Mouse (Mus musculus) mesoderm, embryonic 11.5 days (tissue): ENCODE data around the gene Wdsub1.
"Not testable (repeated sequence)": the region's sequence is repeated elsewhere in the genome, so short reads cannot be mapped to it uniquely, and the experiment has no call there.

Experiments
- DNase-seq: peaks from one replicate; pipeline ENCODE4 v3.0.0-alpha.2; 2012; ENCODE audit warnings: low read depth, low spot score

Wdsub1 gene

DNA sequence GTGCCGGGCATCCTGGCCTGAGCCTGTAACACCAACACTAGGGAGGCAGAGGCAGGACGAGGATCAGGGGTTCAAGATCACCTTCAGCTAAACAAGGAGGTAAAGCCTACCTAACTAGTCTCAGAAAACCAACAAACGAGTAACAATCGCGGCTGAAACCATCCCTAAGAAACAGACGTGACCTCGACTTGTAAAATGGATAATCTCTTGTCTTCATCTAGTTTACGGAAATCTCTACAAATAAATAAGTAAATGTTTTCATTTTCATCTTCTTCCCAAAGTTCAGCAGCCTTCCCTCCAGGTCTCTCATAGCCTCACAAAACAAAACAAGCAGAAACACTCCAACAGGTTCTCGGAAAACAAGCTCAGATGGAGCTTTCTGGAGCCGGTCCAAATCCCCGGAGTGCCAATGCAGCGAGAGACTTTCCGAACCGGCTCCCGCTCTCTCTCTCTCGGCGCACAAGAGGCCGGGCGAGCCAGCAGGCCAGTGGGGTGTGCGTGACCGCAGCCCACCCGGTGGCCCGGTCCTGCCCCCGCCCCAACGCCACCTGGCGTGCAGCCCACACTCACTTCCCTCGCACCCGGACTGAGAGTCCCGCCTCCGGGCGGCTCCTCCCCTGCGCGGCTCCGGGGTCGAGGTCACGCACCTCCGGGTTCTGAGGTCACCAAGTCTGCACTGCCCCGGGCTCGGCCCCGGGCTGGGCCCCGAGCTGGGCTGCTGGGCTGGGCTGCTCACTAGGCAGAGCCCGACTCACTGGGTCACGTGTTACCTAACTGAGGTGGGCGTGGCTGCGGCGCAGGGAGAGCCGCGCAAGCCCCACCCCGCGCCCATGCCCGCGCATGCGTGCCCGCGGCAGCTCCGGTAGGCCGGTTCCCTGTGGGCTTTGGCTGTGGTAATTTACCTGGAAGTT is at the start of gene Wdsub1:
Wdsub1 (minus strand) TSS at position 761 of the 911 bp plus-strand sequence.
- DNase-seq: peak; percentile 93

DNA sequence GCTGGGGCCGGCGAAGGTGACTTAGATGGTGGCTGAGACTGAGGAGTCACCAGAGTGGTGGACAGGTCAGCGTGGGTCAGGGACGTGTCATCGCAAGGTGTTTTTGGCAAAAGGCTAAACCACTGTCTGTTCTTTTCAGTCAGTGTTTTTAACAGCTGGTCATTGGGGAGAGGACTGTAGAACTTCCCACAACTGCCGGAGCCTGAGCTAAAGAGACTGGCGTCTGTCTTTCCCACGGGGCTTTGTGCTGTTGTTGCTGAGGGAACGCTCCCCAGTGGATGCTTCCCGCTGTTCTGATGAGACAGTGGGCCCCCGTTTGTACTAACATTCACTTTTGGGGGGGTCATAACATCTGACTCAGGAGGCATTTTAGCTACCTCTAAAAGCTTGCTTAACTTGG is 31.2 kb upstream of the Wdsub1 start:
- DNase-seq: no peak

DNA sequence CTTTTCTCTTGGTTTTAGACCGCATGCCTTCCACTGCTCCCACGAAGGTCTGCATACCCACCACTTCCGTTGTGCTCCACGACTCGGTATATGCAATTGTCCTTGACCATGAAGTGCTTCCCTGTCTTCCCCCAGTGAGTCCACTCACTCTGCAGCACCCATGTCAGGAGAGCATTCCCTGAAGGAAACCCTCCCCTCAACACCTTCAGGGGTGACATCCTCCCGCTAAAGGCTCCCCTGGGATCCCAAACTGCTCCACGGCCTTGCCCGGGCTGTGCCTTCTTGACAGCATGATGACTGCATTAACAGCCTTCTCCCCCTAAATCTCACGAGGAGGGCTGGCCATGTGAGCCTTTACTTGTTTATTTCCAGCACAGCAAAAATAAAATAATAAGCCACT is 25.7 kb upstream of the Wdsub1 start:
- no peak for DNase-seq

DNA sequence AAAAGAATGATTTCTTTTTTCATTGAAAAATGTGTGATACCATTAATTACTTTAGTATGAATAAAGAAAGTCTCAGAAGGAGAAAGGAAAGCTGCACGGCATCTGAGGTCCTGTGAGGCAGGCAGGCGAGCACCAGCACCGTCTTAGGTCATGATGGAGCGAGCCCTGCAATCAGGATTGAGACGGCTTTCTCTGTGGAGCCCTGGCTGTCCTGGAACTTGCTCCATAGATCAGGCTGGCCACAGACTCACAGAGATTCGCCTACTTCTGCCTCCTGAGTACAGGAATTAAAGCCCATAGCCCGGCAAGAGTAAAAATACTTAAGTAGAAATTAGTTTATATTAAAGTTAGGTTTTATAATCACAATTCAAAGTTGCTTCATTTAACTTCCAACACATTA is 21.6 kb upstream of the Wdsub1 start:
- no peak for DNase-seq

DNA sequence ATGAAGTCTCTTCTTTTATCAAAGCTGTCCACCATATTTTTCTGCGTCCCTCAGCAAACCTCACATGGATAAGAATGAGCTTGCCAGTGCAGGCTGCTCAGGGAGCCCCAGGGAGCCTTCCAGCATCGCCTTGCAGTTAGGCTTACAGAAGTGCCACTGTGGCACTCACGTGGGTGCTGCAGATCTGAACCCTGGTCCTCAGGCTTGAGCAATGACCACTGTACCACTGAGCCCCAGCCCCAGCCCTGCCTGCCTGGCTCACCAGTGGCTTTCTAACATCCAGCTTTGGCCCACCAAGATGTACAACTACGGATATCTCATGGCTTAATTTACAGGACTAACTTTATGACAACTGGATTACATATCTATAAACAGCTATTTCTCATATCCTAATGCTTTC is 16.3 kb upstream of the Wdsub1 start:
- DNase-seq: no peak

DNA sequence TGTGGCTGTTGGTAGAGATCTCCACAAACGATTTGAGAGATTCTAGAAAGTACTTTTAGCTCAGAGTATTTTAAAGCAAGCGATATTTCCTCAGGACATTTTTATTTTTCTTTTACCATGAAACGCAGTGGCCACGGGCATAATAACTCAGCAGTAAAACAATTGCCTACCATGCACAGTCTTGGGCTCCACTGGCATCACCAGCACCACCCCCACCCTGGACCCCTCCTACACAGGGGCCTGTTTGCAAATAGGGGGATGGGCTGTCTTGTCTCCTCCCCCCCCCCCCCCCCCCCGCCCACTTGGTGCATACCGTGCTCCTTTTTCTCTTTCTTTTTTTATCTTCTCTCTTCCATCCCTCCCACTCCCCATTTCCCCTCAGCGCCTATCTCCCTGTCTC is 15.7 kb upstream of the Wdsub1 start:
- no peak for DNase-seq

DNA sequence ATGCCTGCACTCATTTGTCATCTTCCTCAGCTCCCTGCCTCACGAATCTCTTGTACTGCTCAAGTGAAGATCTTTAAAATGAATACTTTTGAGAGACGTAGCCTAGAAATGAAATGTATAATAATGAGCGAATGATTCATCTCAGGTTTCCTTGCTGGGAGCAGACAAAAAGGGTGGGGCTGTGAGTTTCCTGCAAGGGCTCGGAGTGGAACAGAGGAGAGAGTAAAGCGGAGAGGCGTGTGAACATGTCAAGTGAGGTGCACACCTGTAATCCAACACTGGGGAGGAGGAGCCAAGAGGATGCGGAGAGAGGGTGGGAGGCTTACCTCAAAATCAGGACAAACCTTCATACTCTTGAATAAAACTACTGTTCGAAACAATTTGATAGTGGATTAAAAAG is 14.4 kb upstream of the Wdsub1 start:
- DNase-seq: no peak

DNA sequence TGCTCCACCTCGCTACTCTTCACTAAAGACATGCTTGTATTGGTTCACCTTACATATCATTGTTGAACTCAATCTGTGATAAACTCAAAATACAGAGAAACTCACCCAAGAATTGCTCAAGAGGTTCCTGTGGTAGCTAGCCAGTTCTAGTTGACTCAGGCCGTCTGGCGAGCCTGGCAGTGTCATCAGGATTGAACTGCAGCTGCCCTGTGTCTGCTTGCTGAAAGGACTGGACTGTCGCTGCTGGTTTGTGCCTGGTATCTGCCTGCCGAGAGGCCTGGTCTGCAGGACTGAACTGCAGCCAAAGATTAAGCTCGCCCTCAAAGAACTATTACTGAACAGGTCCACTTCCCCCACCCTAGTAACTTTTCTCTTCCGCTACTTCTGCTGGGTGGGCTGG is 14.0 kb upstream of the Wdsub1 start:
- no peak for DNase-seq

DNA sequence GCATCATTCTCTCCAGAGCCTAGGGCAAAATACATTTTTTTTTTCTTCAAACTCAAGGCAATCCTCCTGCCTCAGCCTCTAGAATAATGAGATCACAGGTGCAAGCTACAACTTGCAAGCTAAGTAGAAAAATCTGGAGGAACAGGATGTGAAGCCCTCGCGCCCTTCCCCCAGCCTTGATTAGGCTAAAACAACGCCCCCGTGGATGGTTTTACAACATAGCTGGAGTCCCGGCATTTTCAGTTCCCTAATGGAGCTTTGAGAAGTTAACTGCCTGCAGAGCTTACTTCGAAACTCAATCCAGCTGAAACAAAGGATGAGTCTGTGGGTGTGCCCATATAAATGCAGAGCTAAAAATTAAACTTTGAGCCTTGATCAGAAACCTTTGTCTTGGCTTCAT is 7.3 kb upstream of the Wdsub1 start:
- no peak for DNase-seq

DNA sequence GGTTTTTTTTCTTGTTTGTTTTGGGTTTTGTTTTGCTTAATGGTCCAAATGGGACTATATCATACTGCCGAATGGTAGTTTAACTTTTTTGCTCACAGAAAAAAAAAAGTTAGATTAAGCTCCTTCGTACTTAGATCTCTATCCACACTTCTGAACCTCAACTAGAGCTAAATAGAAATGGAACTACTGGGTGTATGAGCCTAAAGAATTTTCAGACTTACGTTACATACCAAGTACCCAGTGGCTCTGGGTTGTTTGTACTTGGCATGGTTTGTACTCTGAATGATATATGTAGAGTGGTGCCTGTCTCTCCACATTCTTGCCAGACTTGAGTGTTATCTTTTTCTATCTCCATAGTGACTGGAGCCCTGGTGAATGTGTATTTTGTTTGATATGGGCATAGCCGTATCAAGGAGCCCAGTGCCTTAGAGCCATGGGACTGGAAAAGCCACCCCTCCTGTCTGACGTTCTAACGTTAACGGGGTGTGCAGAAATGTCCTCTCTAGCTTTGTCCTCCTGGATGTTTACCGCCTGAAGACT is 421 bp upstream of the Wdsub1 start:
- DNase-seq: no peak

DNA sequence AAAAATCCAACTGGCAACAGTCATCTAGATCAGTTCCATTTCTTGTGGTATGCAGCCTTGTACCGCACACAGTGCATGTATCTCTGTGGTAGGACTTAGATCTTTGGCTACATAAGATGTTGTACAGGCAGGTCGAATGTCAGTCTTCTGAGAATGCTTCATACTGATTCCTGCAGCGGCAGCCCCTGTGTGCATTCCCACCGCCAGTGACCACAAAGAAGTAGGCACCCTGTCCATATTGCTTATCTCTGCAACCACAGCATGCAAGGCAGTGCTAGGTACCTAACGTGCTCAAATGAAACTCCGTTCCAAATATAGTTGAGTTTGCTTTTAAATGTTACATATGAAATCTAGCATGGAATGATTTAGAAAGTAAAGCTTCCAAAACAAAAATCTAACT is 987 bp downstream of the Wdsub1 start:
- no peak for DNase-seq

DNA sequence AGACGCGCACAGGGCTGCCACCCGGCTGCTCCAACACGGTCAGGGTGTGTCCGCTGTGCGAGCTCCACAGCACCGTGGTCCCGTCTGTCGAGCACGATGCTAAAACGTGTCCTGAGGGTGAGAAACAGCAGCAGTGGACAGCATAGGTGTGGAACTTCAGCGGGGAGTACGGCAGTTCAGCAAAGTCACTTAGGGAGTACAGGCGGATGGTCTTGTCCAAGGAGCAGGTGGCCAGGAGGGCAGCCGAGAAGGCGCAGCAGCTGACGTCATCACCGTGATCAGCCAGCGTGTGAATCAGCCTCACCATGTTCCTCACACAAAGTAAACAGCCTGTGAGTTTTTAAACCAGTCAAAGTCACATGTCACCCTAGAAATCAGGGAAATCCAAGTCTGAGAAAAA is 4.2 kb downstream of the Wdsub1 start:
- no peak for DNase-seq

DNA sequence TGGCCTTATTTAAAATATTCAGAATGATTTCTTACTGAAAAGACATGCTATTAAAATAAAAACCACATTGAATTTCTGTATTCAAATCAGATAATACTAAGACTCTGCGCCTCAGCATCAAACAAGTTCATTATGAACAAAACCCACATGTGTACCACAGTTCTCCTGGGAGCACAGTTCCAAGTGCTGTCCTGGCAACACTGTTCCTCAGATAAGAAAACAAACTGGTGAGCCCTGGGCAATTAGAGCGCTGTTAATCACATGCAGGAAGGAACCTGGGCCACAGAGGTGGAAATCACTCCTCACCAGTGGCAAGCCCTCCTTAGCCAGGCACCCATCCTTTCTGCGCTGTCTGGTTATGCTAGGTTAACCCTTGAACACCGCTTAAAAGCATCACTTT is 5.1 kb downstream of the Wdsub1 start:
- no peak for DNase-seq

DNA sequence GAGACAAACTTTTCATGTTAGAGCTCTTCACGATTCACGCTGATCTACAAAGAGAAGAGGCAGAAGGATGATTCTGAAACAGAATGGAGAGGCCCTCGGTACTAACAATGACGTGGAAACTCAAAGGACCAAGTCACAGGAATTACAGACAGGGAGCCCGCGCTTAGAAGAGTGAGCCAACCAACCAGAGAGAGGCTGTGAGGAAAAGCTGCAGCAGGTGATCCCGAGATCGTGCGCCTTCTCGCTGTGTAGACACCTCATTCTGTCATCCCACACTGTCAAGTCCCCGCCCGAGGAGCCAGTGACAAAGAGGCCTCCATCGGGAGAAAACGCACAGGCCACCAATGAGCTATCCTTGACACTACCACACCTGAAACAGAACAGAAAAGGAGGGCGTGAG is 5.9 kb downstream of the Wdsub1 start:
- DNase-seq: no peak

DNA sequence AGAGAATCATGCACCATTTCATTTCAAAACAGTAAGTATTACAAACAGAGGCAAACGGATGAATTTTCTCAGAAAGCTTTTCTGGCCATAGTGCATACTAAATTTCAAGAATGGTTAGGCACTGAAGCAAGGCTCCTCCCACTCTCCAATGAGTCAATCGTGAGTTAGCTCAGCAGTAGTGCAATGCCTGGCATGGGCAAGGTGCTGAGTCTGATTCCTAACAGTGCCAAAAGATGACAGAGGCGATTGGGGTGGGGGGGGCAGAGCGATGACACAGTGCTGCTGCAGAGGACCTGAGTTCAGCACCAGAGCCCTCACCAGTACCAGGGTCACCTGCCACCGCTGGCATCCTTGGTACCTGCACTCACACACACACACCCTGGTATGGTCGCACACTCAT is 11.9 kb downstream of the Wdsub1 start:
- DNase-seq: no peak

DNA sequence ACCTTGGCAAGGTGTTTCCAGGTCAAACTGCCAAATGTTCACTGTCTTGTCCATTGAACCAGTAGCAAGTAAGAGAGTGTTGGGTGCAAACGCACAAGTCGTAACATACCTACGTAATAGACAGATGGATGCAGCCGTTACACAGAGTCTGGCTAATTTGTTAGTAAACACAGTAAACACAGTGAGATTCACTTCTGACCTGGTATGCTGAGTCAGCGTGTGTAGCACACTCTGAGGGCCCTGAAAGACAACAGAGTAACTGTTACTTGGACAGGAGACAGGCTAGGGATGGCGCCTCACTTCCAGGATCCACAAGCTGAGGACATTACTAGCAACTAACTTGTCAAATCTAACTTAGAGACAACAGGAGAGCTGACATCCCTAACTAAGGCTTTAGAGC is 19.8 kb downstream of the Wdsub1 start:
- DNase-seq: no peak

DNA sequence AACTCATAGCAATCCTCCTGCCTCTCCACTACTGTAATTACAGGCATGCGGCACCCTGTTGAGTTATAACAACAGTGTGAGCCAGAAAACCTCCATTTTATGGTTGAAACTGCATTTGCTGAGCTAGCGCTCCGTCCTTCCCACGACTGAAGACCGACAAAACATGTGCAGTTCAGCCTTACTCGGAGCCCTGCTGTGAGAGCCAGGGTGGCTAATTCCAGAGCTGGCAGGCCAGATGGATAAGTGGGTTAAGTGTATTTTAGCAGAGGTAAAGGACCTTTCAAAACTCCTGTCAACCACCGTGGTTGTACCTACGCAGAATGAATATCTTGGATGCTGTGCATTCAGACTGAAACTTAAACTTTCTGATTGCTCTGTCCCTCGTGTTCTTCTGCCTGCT is 28.0 kb downstream of the Wdsub1 start:
- no peak for DNase-seq

DNA sequence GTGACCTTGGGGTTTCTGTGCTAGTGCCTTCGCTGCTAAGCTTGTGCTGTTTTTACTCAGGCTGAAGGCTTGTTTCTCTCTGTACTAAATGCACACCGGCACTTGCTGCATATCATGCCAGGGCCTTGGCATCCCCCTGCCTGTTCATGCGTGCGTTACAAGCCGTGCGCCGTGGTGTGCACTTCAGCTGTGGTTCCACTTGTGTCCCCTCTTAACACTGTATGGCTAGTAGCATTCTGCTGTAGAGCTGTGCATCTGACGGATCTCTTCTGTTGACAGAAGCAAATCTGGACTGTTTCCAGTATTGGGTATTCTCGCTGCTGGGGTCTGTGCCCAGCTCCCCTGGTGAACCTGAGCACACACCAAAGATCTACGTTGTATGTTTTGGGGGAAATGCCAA is 28.8 kb downstream of the Wdsub1 start:
- no peak for DNase-seq

DNA sequence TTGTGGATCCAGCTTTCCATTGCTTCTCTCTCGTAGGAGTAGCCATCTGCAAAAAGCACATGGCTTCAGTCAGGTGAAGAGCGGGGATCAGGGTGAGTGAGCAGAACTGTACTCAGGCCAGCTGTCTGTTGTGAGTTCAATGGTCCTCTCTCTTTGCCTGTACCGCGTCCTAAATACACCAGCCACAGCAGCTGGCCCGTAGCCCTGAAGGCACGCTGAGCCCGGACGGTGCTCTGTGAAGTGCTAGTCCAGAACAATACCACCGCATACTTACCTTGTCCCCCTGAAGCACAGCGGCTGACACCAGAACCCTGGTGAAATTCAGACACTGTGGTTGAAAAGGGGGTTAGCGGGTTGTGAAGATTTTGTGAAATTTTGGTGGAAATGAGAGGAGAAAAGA is 29.5 kb downstream of the Wdsub1 start:
- no peak for DNase-seq

DNA sequence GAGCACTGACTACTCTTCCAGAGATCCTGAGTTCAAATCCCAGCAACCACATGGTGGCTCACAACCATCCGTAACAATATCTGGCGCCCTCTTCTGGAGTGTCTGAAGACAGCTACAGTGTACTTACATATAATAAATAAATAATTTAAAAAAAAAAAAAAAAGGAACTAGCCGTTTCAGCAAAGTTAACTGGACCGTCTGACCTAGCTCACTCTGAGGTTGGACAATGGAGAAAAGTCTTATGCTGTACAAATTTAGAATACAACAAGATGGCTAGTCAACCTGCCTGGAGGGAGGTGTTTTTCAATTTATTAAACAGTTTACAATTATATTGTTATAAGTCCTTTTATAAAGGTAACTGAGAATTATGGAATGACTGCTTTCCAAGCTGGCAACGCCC is 30.5 kb downstream of the Wdsub1 start:
- DNase-seq: not testable (repeated sequence)

DNA sequence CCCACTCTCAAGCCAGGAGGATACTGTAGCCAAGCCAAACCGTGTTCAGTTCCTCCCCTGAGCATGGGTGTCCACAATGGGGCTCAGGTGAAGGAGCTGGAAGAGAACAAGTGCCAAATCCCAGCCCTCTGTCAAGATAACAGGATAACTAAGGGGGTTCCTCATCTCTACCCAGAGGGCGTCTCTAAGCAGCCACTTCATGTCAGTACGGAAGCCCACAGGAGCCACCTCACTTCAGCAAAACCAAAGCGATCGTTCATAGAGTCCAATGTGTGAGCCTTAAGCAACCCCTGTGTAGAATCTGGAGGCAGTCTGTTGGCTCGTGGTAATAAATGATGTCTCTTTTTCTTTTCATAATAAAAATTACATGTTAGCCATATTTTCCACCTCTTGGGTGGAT is 38.5 kb downstream of the Wdsub1 start:
- DNase-seq: no peak

DNA sequence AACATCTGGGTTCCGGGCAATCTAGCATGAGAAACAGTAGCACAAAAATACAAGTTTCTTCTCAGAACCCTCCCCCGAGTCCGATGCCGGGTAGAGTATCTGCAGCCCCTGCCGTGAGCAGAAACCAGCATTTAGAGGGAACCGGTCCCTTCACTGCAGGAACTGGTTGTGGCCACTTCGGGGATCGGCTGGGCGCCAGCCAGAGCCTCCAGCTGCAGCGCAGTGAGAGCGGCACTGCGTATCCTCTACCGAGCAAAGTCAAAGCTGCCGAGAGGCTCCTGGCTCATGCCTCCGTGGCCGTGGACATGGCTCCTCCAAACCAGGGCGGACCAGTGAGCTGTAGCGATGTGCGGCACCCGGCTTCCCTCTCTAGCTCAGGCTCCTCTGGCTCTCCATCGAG is 39.2 kb downstream of the Wdsub1 start:
- DNase-seq: no peak

DNA sequence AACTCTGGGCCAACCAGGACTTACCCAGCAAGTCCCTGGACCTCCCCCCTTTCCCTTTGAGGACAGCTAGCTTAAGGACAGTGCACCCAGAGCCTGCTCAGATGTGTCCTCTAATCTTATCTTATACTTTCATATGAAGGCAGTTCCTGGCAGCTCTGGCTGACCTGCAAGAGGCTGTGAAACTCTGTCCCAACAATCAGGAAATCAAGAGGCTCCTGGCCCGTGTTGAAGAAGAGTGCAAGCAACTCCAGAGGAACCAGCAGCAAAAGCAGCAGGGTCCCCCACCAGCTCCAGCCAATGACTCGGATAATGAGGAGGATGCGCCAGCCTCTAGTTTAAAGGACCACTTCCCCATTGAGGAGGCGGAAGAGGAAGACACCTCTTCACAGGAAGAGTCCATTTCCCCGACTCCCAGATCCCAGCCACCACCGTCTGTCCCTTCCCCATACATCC is 39.8 kb downstream of the Wdsub1 start:
- no peak for DNase-seq
